Mouse (Mus musculus) C2C12 (cell line): ENCODE measurements around the gene Ttll5. TPM values are rescaled to one million over a fixed set of nuclear protein-coding genes. Genes with fewer than 3 reads are reported as not detected.

Source experiments
- H3K27me3 ChIP-seq: one replicate; pipeline ENCODE4 v1.6.1; 2011; ENCODE audit not compliant: control insufficient read depth, insufficient read depth, insufficient read length
- H3K36me3 ChIP-seq: one replicate; pipeline ENCODE4 v1.6.1; 2011; ENCODE audit not compliant: control insufficient read depth, insufficient read depth
- H3K4me3 ChIP-seq: one replicate; pipeline ENCODE4 v1.5.1; 2011; ENCODE audit warnings: mild to moderate bottlenecking, control low read depth; ENCODE audit not compliant: poor library complexity, insufficient read depth, severe bottlenecking
- H3K79me2 ChIP-seq: one replicate; pipeline ENCODE4 v1.6.1; 2011; ENCODE audit not compliant: control insufficient read depth, insufficient read depth
- H3K79me3 ChIP-seq: one replicate; pipeline ENCODE4 v1.6.1; 2011; ENCODE audit warnings: low read depth, control low read depth
- H3ac ChIP-seq: one replicate; pipeline ENCODE3; 2011; ENCODE audit warnings: low read depth; ENCODE audit not compliant: control insufficient read depth, insufficient read length
- CEBPB ChIP-seq: IDR thresholded peaks from one replicate; pipeline ENCODE4 v1.6.1; 2011; ENCODE audit warnings: low read depth, mild to moderate bottlenecking, control low read depth, moderate library complexity
- CTCF ChIP-seq: IDR thresholded peaks from one replicate; pipeline ENCODE4 v1.5.1; 2011; ENCODE audit not compliant: control insufficient read depth, insufficient read depth, insufficient read length
- FOSL1 ChIP-seq: IDR thresholded peaks from one replicate; pipeline ENCODE4 v1.8.0; 2011; ENCODE audit warnings: mild to moderate bottlenecking, low read length; ENCODE audit not compliant: poor library complexity, insufficient read depth, severe bottlenecking
- MAX ChIP-seq: IDR thresholded peaks from one replicate; pipeline ENCODE4 v1.6.1; 2011; ENCODE audit warnings: mild to moderate bottlenecking, control low read depth
- MYOD1 ChIP-seq: IDR thresholded peaks from one replicate; pipeline ENCODE4 v1.6.1; 2011; ENCODE audit warnings: low read depth; ENCODE audit not compliant: control insufficient read depth, insufficient read length
- MYOG ChIP-seq: IDR thresholded peaks from one replicate; pipeline ENCODE4 v1.6.1; 2011; ENCODE audit not compliant: control insufficient read depth, insufficient read length; ENCODE audit errors: extremely low read depth
- USF1 ChIP-seq: IDR thresholded peaks from one replicate; pipeline ENCODE4 v1.6.1; 2011; ENCODE audit warnings: low read depth, mild to moderate bottlenecking, control low read depth, moderate library complexity
- polyA plus RNA-seq: library from polyadenylated mRNA; unstranded; fragments of >200 nt; fragmentation: generic; extraction: Trizol; gene quantifications from one replicate; pipeline ENCODE4 v1.2.1, GENCODE M21; 2012; ENCODE audit warnings: missing spikeins

Gene Ttll5
- polyA plus RNA-seq, 1 experiment, result 20.1 TPM

DNA sequence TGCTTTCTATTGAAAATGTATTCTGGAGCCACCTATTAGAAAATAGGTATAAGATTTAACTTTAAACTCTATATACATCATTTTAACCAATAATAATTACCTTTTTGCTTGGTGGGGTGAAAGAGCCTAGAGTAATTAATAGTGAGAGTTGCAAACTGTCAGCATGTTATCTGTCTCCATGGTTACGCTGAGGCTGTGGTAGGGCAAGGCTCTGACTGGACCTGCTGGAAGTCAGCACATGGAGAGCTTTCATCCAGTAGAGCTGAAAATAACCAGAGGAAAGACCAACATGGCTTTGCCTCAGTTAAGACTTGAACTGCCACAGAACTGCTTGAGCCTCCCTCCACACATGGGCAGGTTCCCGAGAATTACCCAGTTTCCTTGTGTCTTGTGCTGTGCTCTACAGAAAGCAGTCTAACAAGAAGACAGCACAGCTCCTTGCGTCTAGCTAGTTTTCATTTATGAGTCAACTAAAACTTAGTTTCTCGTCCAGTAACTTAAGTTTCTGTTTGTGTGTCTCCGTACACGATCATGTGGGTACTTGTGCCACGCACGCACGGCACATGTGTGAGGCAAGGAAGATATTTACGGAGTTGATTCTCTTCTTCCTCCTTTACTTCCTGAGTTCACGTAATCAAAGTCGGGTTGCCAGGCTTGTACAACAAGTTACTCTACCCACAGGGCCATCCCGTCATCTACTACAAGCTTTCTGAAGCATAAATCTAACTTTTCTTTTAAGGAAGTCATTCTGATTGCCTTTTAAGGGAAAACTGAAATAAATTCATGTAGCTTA, 88.4 kb downstream of the Ttll5 start:
- H3K4me3 ChIP-seq, result no peak overlapping the region
- TF ChIP-seq CEBPB (no peak), USF1 (no peak), CTCF (no peak), MYOD1 (no peak), MYOG (no peak), FOSL1 (no peak), MAX (no peak)
- H3K36me3 ChIP-seq, result peaks cover 3% of the 10 kb centered on the region
- no peaks in the 10 kb centered on the region for H3K79me2 ChIP-seq
- H3ac ChIP-seq, result no peak overlapping the region
- no peaks in the 10 kb centered on the region for H3K79me3 ChIP-seq
- H3K27me3 ChIP-seq, result no peaks in the 10 kb centered on the region

DNA sequence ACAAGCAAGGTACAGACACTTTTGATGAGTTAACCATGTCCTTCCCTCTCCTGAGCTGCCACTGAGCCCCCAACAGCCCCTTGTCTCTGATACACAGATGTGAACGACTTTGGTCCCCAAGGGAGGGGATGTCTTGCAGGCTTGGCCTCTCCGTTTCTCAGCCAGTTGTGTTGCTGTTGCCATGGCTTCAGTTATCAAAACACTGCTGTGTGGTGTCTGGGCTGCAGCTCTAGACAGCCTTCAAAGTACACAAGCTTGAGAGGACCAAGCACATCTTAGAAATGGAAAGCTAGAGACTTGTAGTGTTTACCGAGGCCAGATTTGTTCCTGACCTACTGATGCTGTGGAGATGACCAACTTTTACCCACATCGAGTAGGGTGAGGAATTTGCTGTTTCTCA, 102.4 kb downstream of the Ttll5 start:
- no peak overlapping the region for H3K4me3 ChIP-seq
- H3K79me3 ChIP-seq, result no peaks in the 10 kb centered on the region
- no peaks in the 10 kb centered on the region for H3K27me3 ChIP-seq
- peaks cover 38% of the 10 kb centered on the region for H3K36me3 ChIP-seq
- no peak for TF ChIP-seq MAX
- no peak for TF ChIP-seq FOSL1
- no peak for TF ChIP-seq MYOD1
- TF ChIP-seq USF1, result no peak
- no peak for TF ChIP-seq CEBPB
- TF ChIP-seq MYOG, result no peak
- no peak for TF ChIP-seq CTCF
- H3K79me2 ChIP-seq, result no peaks in the 10 kb centered on the region
- H3ac ChIP-seq, result no peak overlapping the region

DNA sequence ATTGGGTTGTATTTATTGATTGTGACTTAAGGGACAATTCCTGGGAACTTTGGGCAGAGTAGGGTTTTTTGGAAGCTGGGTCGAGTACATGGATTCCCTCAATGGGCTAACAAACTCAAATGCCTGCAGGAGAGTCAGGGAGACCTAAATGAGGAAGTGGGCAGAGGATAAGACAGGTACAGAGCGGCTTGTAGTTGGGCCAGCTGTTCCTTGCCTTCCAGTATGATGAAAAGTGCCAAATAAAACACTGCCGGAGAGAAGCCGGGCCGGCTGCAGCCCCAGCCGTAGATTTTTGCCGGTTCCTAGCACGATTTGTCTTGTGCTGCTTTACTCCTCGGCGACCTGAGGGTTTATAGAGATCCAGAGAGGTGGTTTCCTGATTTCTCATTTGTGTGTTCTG, 104.1 kb downstream of the Ttll5 start:
- no peaks in the 10 kb centered on the region for H3K27me3 ChIP-seq
- TF ChIP-seq CTCF, result no peak
- no peak for TF ChIP-seq MYOG
- no peak for TF ChIP-seq MAX
- no peak for TF ChIP-seq USF1
- no peak for TF ChIP-seq MYOD1
- H3K36me3 ChIP-seq, result peaks cover 38% of the 10 kb centered on the region
- no peaks in the 10 kb centered on the region for H3K79me2 ChIP-seq
- H3K79me3 ChIP-seq, result no peaks in the 10 kb centered on the region
- no peak overlapping the region for H3ac ChIP-seq
- H3K4me3 ChIP-seq, result no peak overlapping the region

DNA sequence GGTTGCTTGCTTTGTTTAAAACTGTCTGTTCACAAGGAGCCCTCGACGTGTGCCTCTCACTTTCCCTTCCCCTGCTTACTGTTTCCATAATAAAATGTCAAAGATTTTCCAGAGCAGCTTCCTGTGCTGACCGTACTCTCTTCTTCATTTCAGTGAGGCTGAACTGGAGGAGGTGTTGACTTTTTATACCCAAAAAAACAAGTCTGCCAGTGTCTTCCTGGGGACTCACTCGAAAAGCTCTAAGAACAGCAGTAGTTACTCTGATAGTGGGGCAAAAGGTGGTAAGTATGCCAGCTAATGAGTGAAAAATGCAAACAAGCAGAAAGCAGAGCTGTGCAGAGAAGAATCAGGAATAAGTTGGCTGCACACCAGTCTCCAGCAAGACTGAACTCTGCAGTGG, 105.3 kb downstream of the Ttll5 start:
- H3K36me3 ChIP-seq, result peaks cover 49% of the 10 kb centered on the region
- TF ChIP-seq USF1 (no peak), MYOD1 (no peak), CTCF (no peak), MYOG (no peak), CEBPB (no peak), FOSL1 (no peak), MAX (no peak)
- H3K4me3 ChIP-seq, result no peak overlapping the region
- no peak overlapping the region for H3ac ChIP-seq
- no peaks in the 10 kb centered on the region for H3K79me2 ChIP-seq
- H3K27me3 ChIP-seq, result no peaks in the 10 kb centered on the region
- H3K79me3 ChIP-seq, result no peaks in the 10 kb centered on the region

DNA sequence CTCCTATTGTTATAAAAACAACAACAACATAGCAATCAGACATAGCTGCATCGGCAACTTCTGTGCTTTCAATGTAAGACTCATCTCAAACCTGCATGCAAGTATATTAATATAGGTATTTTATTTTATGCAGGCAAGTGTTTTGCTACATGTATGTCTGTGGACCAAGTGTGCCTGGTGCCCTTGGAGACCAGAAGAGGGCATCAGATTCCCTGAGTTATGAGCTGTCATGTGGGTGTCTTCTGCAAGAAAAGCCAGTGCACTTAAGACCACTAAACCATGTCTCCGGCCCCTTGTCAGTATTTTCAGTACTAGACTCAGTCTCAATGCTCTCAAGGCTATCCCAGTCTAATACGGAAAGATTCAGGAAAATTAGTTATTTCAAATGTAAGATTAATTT, 106.3 kb downstream of the Ttll5 start:
- Histone ChIP-seq H3K79me2 (no peaks in the 10 kb centered on the region), H3K4me3 (no peak overlapping the region), H3K79me3 (no peaks in the 10 kb centered on the region), H3K36me3 (peaks cover 49% of the 10 kb centered on the region), H3ac (no peak overlapping the region), H3K27me3 (no peaks in the 10 kb centered on the region)
- TF ChIP-seq CEBPB, result no peak
- no peak for TF ChIP-seq FOSL1
- no peak for TF ChIP-seq USF1
- no peak for TF ChIP-seq CTCF
- TF ChIP-seq MYOD1, result no peak
- no peak for TF ChIP-seq MYOG
- TF ChIP-seq MAX, result no peak

DNA sequence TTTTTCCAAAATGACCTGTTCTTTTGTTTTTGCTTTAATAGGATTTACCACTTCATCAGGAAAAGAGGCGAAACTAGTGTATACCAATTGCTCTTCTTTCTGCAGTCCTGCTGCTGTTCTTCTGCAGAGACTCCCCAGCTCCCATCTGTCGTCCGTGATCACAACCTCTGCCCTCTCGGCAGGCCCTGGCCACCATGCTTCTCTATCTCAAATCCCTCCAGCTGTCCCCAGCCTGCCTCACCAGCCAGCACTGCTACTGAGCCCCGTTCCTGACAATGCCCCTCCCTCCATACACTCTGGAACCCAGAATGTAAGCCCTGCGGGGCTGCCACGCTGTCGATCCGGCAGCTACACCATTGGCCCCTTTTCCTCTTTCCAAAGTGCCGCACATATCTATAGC, 108.8 kb downstream of the Ttll5 start:
- Histone ChIP-seq H3K4me3 (no peak overlapping the region), H3K36me3 (peaks cover 34% of the 10 kb centered on the region), H3K79me3 (no peaks in the 10 kb centered on the region), H3K79me2 (no peaks in the 10 kb centered on the region), H3ac (no peak overlapping the region), H3K27me3 (no peaks in the 10 kb centered on the region)
- TF ChIP-seq CEBPB (no peak), MYOG (no peak), MAX (no peak), CTCF (no peak), MYOD1 (no peak), USF1 (no peak), FOSL1 (no peak)
